Mouse (Mus musculus): ENCODE results near the gene Dgki. TPM values are rescaled to one million over a fixed set of nuclear protein-coding genes. Genes with fewer than 3 reads are reported as not detected.

The Dgki gene
- 0.68 and 0.85 TPM in 2 replicates for polyA plus RNA-seq (2016; fragmentation: Nextera tagmentation; extraction: Ambion mirVana)

DNA sequence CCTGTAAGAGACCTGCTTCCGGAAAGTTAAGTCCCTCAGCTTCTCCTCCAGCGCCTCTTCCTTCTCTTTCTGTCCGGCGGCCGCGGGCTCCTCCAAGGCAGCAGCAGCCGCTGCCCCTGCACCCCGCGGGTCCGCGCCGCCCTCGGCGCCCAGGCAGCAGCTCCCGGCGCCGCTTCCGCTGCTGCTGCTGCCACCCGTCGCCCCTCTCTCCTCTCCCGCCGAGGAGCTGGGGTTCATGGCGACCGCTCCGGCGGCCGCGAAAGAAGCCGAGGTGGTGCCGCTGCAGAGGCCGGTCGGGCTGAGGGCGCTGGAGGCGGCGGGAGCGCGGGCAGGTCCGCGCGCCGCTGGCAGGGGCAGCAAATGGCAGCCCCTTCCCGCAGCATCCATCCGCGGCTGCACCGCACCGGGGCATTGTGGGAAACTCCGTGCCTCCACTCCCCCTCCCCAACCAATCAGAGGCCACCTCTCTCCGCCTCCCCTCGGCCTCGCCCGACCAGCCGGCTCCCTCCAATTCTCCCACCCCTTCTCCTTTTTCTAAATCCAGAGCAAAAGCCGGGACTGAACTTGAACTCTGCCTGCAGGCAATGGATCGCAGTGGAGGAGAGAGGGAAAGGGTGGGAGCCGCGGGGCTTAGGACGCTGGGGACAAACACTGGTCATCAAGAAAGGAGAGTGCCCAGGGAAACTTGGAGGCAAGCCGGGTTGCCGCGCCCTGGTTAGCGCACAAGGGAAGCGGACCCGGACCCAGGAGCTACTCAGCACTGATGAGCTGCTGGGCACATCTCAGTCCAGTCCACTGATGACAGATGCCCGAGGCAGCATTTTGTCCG is at the start of gene Dgki:
Dgki (minus strand) TSS at position 623 of the 829 bp plus-strand sequence.
- H3K27me3 ChIP-seq (ENCODE audit: insufficient read depth, poor library complexity, severe bottlenecking) = peaks cover 59% of the 10 kb centered on the region
- H3K9me3 ChIP-seq = no peaks in the 10 kb centered on the region
- no peaks in the 10 kb centered on the region for H3K36me3 ChIP-seq
- peak within 1 kb of the TSS; percentile 74 for H3K27ac ChIP-seq
- H3K4me3 ChIP-seq = peak within 1 kb of the TSS; percentile 72
- WGBS = under 1% methylated on average over 65 of the region's 65 CpGs
- DNase-seq (ENCODE audit: low spot score) = no peak
- H3K4me1 ChIP-seq = peaks cover 11% of the 10 kb centered on the region

DNA sequence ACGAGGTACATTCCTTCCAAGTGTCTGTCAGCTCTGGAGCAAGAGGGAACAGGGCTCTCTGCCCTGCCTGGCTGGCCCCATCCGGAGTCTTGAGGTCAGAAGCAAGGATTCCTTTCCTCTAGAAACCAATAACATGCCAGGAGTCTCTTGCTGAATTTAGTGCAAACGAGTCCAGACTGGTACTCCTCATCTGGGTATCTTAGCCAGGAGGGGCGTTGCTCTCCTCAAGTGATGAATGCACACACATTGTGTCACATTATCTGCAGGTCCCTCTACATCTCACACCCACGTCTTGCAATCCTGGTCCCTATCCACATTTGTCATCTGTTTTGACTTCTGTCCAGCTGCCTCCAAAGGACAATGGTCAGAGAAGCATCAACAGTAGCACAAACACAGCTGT is 47.6 kb upstream of the Dgki start:
- no peak for DNase-seq (ENCODE audit: low spot score)
- Histone ChIP-seq H3K9me3 (no peaks in the 10 kb centered on the region), H3K27me3 (ENCODE audit: insufficient read depth, poor library complexity, severe bottlenecking) (no peaks in the 10 kb centered on the region), H3K4me1 (peaks cover 8% of the 10 kb centered on the region), H3K36me3 (peaks cover 69% of the 10 kb centered on the region), H3K27ac (no peak overlapping the region), H3K4me3 (no peak overlapping the region)
- WGBS = 78% methylated on average over 5 of the region's 5 CpGs

DNA sequence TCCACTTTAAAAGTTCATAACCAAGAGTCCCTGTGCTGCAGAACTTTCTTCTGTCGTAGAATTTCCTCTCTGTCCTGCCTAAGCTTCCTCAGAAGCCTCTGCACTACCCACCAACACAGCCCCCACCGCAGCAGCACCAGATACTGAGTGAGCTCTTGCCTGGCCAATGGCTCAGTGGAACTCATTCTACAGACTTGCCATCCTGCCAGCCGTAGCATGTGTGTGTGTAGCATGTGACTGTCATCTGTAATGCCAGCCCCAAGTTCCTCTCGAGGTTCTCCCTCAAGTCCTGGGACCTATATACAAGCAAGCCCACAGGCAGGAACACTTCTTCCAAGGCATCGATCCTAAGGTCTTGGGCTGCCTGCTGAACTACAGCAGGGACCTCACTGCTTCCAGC is 38.1 kb upstream of the Dgki start:
- no peak overlapping the region for H3K4me3 ChIP-seq
- H3K27ac ChIP-seq = no peak overlapping the region
- DNase-seq (ENCODE audit: low spot score) = peak; percentile 67
- H3K9me3 ChIP-seq = no peaks in the 10 kb centered on the region
- WGBS = 79% methylated on average over 5 of the region's 5 CpGs
- H3K4me1 ChIP-seq = peaks cover 13% of the 10 kb centered on the region; the same call in 1 of the 2 replicates
- peaks cover 73% of the 10 kb centered on the region for H3K36me3 ChIP-seq
- H3K27me3 ChIP-seq (ENCODE audit: insufficient read depth, poor library complexity, severe bottlenecking) = no peaks in the 10 kb centered on the region

DNA sequence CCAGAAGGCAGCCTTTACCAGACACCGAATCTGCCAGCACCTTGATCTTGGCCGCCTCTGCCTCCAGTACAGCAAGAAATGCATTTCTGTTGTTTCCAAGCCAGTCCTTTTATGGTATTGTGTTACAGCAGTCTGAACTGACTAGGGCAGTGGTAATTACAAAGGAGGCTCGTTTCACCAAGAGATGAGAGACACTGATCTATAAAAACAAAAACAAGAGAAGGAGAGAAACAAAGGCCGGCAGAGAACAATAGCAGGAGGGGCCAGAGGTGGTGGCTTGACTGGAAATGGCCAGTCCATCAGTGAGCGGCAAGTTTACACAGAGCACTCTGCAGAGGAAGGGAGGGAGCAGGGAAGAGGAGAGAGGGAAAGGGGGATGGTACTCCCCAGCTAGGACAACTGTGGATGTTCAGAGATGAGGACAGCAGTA is 36.9 kb upstream of the Dgki start:
- peak; percentile 10 for DNase-seq (ENCODE audit: low spot score)
- 37% methylated on average over 5 of the region's 5 CpGs for WGBS
- Histone ChIP-seq H3K27me3 (ENCODE audit: insufficient read depth, poor library complexity, severe bottlenecking) (no peaks in the 10 kb centered on the region), H3K36me3 (peaks cover 77% of the 10 kb centered on the region), H3K9me3 (no peaks in the 10 kb centered on the region), H3K27ac (peak overlapping the region; percentile 53), H3K4me1 (peaks cover 13% of the 10 kb centered on the region; the same call in 1 of the 2 replicates), H3K4me3 (no peak overlapping the region)

DNA sequence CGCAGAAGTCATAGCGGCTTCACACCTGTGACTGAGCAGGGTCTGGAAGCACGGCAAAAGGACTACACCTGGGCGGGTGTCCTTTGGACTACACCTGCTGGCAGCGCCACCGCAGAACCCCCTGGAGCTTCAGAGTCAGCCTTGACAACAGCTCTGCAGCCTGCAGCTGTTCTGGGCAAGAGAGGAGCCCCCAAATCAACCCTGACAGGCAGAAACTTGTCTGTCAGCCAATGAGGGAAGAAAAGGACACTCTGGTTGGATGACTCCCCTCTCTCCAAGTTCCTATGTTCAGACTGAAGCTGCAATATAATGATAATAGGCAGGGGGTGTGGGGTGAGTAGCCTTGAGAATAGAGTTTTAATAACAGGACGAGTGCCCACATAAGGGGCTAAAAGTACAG is 36.4 kb upstream of the Dgki start:
- Histone ChIP-seq H3K4me1 (peaks cover 18% of the 10 kb centered on the region; the same call in 1 of the 2 replicates), H3K27ac (peak overlapping the region; percentile 53; the same call in 1 of the 2 replicates), H3K4me3 (no peak overlapping the region), H3K27me3 (ENCODE audit: insufficient read depth, poor library complexity, severe bottlenecking) (no peaks in the 10 kb centered on the region), H3K9me3 (no peaks in the 10 kb centered on the region), H3K36me3 (peaks cover 81% of the 10 kb centered on the region)
- no peak for DNase-seq (ENCODE audit: low spot score)
- 66% methylated on average over 7 of the region's 7 CpGs for WGBS

GRCm38 (mm10) chr6:37332846-37333245 is 32.9 kb upstream of the Dgki start:
- Histone ChIP-seq H3K9me3 (no peaks in the 10 kb centered on the region), H3K4me1 (peaks cover 46% of the 10 kb centered on the region), H3K27ac (no peak overlapping the region), H3K4me3 (no peak overlapping the region), H3K27me3 (ENCODE audit: insufficient read depth, poor library complexity, severe bottlenecking) (no peaks in the 10 kb centered on the region), H3K36me3 (peaks cover 74% of the 10 kb centered on the region)
- 87% methylated on average over 10 of the region's 10 CpGs for WGBS
- peak; percentile 35 for DNase-seq (ENCODE audit: low spot score)

DNA sequence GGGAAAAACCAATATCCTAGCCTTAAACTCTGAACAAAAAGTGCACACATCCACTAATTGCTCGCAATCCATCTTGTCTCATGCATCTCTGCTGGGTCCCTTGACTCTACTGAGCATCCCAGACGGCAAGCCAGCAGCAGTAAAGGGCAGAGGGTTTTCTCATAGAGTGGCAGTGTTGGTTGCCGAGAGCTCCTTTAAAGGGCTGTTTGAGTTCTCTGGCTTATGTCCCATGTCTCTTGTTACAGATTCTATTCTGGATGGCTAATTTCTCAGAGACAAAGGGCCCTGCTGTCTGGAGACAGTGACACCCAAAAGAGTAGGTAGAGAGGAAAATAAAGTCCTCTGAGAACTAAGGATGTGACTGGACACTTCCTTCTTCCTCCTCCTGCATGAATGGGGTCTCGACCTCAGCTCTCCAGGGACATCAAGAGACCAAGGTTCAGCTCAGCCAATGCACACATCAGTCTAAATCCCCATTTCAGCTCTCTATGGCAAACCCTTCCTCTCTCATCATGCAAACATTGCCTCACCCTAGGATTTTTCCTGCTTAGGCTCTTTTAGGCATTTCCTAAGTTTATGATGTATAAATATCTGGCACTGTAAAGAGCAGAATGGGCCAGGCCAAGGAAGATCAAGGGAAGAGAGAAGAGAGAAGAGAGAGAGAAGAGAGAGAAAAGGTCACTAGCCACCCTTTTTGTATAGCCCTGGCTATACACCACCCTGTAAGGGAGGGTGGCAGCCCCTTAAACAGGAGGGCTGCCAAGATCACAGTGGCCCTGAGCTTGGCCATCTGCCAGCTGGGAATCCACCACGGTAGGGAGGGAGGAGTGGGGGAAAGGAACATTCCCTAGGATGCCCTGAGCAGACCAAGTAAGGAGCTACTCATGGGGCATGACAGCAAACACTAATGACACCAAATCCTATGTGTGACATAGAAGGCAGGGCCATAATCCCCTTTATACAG is 30.2 kb upstream of the Dgki start:
- peak; percentile 76 for DNase-seq (ENCODE audit: low spot score)
- Histone ChIP-seq H3K9me3 (no peaks in the 10 kb centered on the region), H3K27ac (peak overlapping the region; percentile 79), H3K4me1 (peaks cover 37% of the 10 kb centered on the region), H3K4me3 (no peak overlapping the region), H3K27me3 (ENCODE audit: insufficient read depth, poor library complexity, severe bottlenecking) (no peaks in the 10 kb centered on the region), H3K36me3 (peaks cover 56% of the 10 kb centered on the region)
- WGBS = 49% methylated on average over 5 of the region's 5 CpGs

DNA sequence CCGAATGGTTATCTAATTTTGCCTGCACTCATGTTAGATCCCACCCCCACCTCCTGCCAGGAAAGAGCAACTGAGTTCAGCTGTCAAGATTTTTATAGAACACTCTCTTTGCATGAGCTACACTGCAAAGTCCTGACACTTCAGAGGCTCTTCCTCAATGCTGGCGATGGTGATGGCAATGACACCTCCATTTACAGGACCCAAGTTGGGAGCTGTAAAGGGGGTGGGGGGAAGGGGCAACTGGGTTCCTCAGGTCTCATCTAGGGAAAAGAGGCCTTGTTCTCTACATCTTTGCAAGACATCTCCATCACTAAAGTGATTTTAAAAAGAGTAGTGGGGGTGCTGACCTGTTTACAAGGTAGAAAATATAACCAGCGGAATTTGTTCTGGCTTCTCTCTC is 29.4 kb upstream of the Dgki start:
- peak overlapping the region; percentile 62; the same call in 1 of the 2 replicates for H3K27ac ChIP-seq
- peaks cover 37% of the 10 kb centered on the region for H3K4me1 ChIP-seq
- peaks cover 48% of the 10 kb centered on the region for H3K36me3 ChIP-seq

DNA sequence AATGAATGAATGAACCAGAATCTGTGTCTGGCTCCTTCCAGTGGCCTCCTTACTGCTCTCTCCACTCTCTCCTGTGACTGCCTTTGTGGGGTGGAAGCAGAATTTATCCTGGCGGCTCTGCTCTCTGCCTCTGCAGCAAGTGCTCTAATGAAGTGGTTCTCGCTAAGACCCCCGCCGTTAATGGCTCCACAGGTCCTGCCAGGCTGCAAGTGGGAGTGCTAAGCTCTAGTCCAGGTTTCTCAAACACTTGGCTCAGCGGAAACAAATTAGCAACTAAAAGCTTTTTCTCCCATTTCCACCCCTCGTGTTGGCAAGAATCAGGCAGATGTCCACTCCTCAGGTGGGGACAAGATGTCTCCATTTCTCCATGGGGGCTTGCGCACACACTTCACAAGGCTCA is 28.7 kb upstream of the Dgki start:
- WGBS = 40% methylated on average over 7 of the region's 7 CpGs
- Histone ChIP-seq H3K27ac (peak overlapping the region; percentile 62), H3K27me3 (ENCODE audit: insufficient read depth, poor library complexity, severe bottlenecking) (no peaks in the 10 kb centered on the region), H3K4me1 (peaks cover 37% of the 10 kb centered on the region), H3K4me3 (no peak overlapping the region), H3K36me3 (peaks cover 41% of the 10 kb centered on the region), H3K9me3 (no peaks in the 10 kb centered on the region)
- DNase-seq (ENCODE audit: low spot score) = no peak

More for the DNA sequence above, 29.4 kb upstream of the Dgki start:
- no peaks in the 10 kb centered on the region for H3K27me3 ChIP-seq (ENCODE audit: insufficient read depth, poor library complexity, severe bottlenecking)
- 50% methylated on average over 3 of the region's 3 CpGs for WGBS
- no peaks in the 10 kb centered on the region for H3K9me3 ChIP-seq
- no peak overlapping the region for H3K4me3 ChIP-seq
- peak; percentile 72 for DNase-seq (ENCODE audit: low spot score)

GRCm38 (mm10) chr6:37327519-37327918 is 27.5 kb upstream of the Dgki start:
- H3K27ac ChIP-seq = peak overlapping the region; percentile 56
- H3K36me3 ChIP-seq = peaks cover 29% of the 10 kb centered on the region

DNA sequence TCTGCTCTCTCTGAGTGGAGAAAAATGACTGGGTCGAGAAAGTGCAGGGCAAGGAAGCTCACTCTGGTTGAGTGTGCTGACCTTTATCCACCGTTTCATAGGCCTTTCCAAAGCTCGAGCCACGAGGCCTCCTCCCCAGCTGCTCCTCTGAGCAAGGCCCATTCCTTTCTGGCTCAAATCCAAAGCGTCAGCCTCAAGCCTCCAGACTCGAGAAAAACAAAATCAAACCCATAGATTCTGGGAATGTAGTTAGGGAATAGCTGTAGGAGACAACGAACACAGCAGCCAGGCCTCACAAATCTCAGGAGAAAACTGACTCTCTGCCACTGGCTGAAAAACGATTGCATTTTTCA is 26.6 kb upstream of the Dgki start:
- no peak for DNase-seq (ENCODE audit: low spot score)
- no peak overlapping the region for H3K4me3 ChIP-seq
- H3K4me1 ChIP-seq = peaks cover 34% of the 10 kb centered on the region
- H3K9me3 ChIP-seq = no peaks in the 10 kb centered on the region
- no peaks in the 10 kb centered on the region for H3K27me3 ChIP-seq (ENCODE audit: insufficient read depth, poor library complexity, severe bottlenecking)
- peaks cover 20% of the 10 kb centered on the region for H3K36me3 ChIP-seq
- no peak overlapping the region for H3K27ac ChIP-seq
- WGBS = 52% methylated on average over 8 of the region's 8 CpGs

More at GRCm38 (mm10) chr6:37327519-37327918, 27.5 kb upstream of the Dgki start:
- 60% methylated on average over 6 of the region's 6 CpGs for WGBS
- Histone ChIP-seq H3K4me3 (no peak overlapping the region), H3K27me3 (ENCODE audit: insufficient read depth, poor library complexity, severe bottlenecking) (no peaks in the 10 kb centered on the region), H3K9me3 (no peaks in the 10 kb centered on the region), H3K4me1 (peaks cover 37% of the 10 kb centered on the region)
- DNase-seq (ENCODE audit: low spot score) = no peak

GRCm38 (mm10) chr6:37325906-37326602 is 26.1 kb upstream of the Dgki start:
- peak; percentile 36 for DNase-seq (ENCODE audit: low spot score)
- no peaks in the 10 kb centered on the region for H3K27me3 ChIP-seq (ENCODE audit: insufficient read depth, poor library complexity, severe bottlenecking)
- WGBS = 89% methylated on average over 9 of the region's 9 CpGs
- H3K4me3 ChIP-seq = no peak overlapping the region
- peaks cover 29% of the 10 kb centered on the region for H3K4me1 ChIP-seq
- H3K27ac ChIP-seq = no peak overlapping the region
- peaks cover 14% of the 10 kb centered on the region for H3K36me3 ChIP-seq
- no peaks in the 10 kb centered on the region for H3K9me3 ChIP-seq
